Mouse (Mus musculus): ENCODE measurements around the gene BC030867.

Gene BC030867

GRCm38 (mm10) chr11:102294887-102295597, 46.4 kb downstream of the BC030867 start:
- no peak for TF ChIP-seq CTCF (conservative IDR thresholded peaks at IDR 0.05; ENCODE audit: low read length)
- TF ChIP-seq POU5F1 (IDR thresholded peaks at IDR 0.05; ENCODE audit: borderline replicate concordance, low read length): no peak
- no peak for TF ChIP-seq NANOG (IDR thresholded peaks at IDR 0.05; ENCODE audit: borderline replicate concordance, low read length)
- H3K9me3 ChIP-seq (ENCODE audit: low read length): no peaks in the 10 kb centered on the region

DNA sequence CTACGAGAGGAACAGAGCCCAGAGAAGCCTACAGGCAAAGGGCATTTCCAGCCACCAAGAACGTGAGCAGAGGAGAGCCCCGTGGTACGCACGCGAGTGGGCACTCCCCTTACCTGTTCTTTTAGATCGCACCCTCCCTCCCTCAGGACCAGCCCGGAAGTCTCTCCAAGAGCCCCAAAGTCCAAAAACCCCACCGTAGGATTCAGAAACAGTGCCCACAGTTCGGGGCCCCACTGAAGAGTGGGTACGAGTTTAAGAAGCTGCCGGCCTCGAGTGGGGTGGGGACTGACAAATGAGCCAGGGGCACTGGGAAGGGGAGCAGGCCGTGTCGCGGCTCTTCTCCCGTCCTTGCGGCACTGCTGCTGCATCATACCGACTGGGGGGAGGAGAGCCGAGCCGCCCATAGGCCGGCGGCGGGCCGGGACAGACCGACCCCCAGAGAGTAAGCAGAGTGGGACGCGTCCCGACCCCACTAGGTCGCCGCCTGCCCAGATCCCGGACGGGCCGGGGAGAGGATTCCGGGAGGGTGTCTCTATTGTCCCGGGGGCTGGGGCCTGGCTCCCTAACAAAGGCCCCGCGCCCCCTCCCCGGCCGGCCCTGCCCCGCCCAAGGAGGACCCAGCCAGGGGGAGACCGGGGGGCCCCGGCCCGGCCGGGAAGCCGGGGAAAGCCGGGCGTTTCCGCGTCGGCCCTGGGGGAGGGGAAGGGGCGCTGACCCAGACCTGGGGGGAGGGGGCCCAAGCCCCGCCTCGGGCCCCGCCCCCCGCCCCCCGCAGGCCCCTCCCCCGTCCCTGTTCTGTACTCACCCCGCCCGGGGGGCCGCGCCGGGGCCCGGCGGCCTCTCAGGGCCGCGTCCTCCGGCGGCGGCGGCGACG, 47.2 kb downstream of the BC030867 start:
- Histone ChIP-seq H3K4me1 (replicated peaks; ENCODE audit: low read depth, low read length) (peaks cover 69% of the 10 kb centered on the region), H3K27me3 (ENCODE audit: insufficient read depth, low read length) (no peaks in the 10 kb centered on the region), H3K4me3 (replicated peaks; ENCODE audit: low read length) (peak overlapping the region; percentile 92), H3K9me3 (ENCODE audit: low read length) (no peaks in the 10 kb centered on the region), H3K36me3 (ENCODE audit: insufficient read depth, low read length) (peaks cover 45% of the 10 kb centered on the region)
- TF ChIP-seq NANOG (IDR thresholded peaks at IDR 0.05; ENCODE audit: borderline replicate concordance, low read length) (no peak), POU5F1 (IDR thresholded peaks at IDR 0.05; ENCODE audit: borderline replicate concordance, low read length) (no peak), CTCF (conservative IDR thresholded peaks at IDR 0.05; ENCODE audit: low read length) (no peak)

More at GRCm38 (mm10) chr11:102294887-102295597, 46.4 kb downstream of the BC030867 start:
- Histone ChIP-seq H3K27me3 (ENCODE audit: insufficient read depth, low read length) (no peaks in the 10 kb centered on the region), H3K4me3 (replicated peaks; ENCODE audit: low read length) (peak overlapping the region; percentile 92), H3K4me1 (replicated peaks; ENCODE audit: low read depth, low read length) (peaks cover 77% of the 10 kb centered on the region), H3K36me3 (ENCODE audit: insufficient read depth, low read length) (peaks cover 53% of the 10 kb centered on the region)

DNA sequence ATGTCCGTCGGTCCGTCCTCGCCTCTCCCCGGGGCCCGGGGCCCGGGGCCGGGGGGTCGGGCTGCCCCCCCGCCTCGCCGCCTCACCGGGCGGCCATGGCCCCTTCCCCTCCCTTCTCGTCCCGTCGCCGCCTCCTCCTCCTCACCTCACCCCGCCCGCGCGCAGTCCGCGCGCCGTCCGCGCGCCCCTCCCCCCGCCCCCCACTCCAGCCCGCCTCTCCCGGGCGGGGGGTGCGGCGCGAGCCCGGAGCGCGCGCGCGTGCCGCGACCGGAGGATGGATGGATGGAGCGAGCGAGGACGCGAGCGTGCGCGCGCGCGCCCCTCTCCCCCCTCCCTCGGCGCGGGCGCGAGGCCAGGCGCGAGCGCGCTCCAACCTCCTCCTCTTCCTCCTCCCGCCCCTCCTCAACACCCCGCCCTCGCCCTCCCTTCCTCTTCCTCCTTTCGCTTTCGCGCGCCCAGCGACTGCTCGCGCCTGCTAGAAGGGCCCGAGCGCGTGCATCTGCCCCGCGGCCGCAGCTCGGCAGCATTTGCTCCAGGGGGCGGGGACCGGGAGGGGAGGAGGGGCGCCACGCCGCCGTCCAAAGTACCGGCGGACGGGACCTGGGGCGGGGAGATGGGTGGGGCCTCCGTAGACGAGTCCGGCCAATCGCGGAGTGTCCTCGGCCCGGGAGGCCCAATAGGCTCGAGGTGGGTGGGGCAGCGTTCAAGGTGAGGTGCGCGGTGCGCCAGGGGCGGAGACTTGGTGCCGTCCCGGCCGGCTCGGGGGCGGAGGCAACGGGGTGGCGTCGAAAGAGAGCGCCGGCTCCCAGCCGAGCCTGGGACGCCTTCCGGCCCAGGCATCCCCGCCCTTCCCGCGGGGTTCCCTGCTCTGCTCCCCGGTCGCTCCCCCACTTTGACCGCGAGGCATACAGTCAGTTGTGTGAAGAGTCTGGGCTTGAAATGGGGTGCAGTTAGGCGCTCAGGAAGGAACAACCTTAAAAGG, 48.1 kb downstream of the BC030867 start, which contains the start of gene Atxn7l3:
TSS of gene Atxn7l3 (minus strand) at position 141 of the 982 bp plus-strand sequence.
- Histone ChIP-seq H3K27me3 (ENCODE audit: insufficient read depth, low read length) (no peaks in the 10 kb centered on the region), H3K4me3 (replicated peaks; ENCODE audit: low read length) (peak within 1 kb of the TSS; percentile 92), H3K36me3 (ENCODE audit: insufficient read depth, low read length) (peaks cover 36% of the 10 kb centered on the region), H3K4me1 (replicated peaks; ENCODE audit: low read depth, low read length) (peaks cover 60% of the 10 kb centered on the region), H3K9me3 (ENCODE audit: low read length) (no peaks in the 10 kb centered on the region)
- no peak for TF ChIP-seq NANOG (IDR thresholded peaks at IDR 0.05; ENCODE audit: borderline replicate concordance, low read length)
- no peak for TF ChIP-seq POU5F1 (IDR thresholded peaks at IDR 0.05; ENCODE audit: borderline replicate concordance, low read length)
- no peak for TF ChIP-seq CTCF (conservative IDR thresholded peaks at IDR 0.05; ENCODE audit: low read length)

DNA sequence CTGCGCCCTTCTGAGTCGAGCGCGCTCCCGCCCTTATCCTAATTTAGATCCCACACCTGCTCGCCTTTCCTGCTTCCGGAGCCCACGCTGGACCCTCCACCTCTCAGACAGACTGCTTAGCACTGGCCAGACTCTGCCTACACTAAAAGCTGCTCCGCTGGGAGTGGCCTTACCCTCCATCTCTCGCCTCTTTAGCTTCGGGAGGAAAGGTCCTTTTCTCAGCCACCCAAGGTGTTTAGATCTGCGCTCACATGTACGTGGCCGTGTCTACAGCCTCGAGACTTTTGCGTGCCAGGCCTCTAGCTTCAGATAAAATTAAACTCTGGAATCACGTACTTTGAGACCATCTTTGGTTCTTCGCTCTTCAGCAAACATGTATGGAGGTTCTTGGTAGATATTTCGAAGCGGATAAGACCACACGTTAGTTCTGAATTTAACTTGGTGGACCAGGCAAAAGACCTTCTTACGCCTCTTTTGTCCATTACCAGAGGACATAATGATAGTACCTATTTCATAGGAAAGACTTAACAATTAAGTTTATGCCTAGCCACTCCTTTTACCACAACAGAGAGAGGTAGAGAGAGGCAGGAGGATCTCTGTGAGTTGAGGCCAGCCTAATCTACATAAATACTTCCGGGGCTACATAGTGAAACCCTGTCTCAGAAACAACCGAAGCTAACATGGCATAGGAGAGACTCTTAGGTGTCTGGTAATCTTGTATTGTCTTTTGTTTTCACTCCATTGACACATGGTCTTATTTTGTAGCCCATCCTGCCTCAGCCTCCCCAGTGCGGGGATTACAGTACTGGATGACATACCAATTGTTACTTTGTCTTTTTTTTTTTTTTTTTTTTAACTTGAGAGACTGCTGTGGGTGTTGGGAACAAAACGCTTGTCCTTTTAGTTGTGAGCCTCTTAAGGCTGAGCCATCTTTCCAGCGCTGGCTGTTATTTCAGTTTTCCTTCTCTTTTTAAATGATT, 49.2 kb downstream of the BC030867 start:
- Histone ChIP-seq H3K36me3 (ENCODE audit: insufficient read depth, low read length) (peaks cover 25% of the 10 kb centered on the region), H3K4me3 (replicated peaks; ENCODE audit: low read length) (peak overlapping the region; percentile 92), H3K27me3 (ENCODE audit: insufficient read depth, low read length) (no peaks in the 10 kb centered on the region), H3K9me3 (ENCODE audit: low read length) (no peaks in the 10 kb centered on the region), H3K4me1 (replicated peaks; ENCODE audit: low read depth, low read length) (peaks cover 53% of the 10 kb centered on the region)
- TF ChIP-seq NANOG (IDR thresholded peaks at IDR 0.05; ENCODE audit: borderline replicate concordance, low read length): no peak
- TF ChIP-seq POU5F1 (IDR thresholded peaks at IDR 0.05; ENCODE audit: borderline replicate concordance, low read length): no peak; the same call in 1 of the 2 replicates
- no peak for TF ChIP-seq CTCF (conservative IDR thresholded peaks at IDR 0.05; ENCODE audit: low read length)

- H3K4me1 ChIP-seq (replicated peaks; ENCODE audit: low read depth, low read length): peaks cover 47% of the 10 kb centered on the region
- no peak for TF ChIP-seq NANOG (IDR thresholded peaks at IDR 0.05; ENCODE audit: borderline replicate concordance, low read length)
- TF ChIP-seq CTCF (conservative IDR thresholded peaks at IDR 0.05; ENCODE audit: low read length): peak; percentile 98
- peaks cover 6% of the 10 kb centered on the region for H3K36me3 ChIP-seq (ENCODE audit: insufficient read depth, low read length)
- H3K27me3 ChIP-seq (ENCODE audit: insufficient read depth, low read length): no peaks in the 10 kb centered on the region
- no peak overlapping the region for H3K4me3 ChIP-seq (replicated peaks; ENCODE audit: low read length)
- H3K9me3 ChIP-seq (ENCODE audit: low read length): no peaks in the 10 kb centered on the region
These were observed 51.2 kb downstream of the BC030867 start for GRCm38 (mm10) chr11:102299839-102300238.

DNA sequence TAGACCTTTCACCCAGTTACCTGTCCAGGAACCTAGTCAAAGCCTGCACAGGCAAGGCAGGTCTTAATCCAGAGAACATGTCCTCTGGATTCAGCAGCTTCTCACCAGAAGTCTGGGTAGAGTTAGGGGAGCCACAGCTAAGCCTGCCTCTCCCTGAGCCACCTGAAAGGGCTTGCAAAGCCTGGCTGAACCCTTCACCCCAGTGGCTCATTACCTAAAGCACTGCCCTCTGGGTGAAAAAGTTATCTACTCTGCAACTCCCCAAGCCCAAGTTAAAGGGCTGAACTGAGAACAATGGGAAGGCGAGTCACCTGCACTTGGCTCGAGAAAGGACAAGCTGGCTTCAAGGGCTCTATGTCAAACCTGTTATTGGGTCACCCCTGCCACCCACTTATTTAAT, 55.5 kb downstream of the BC030867 start:
- Histone ChIP-seq H3K36me3 (ENCODE audit: insufficient read depth, low read length) (peaks cover 41% of the 10 kb centered on the region), H3K27me3 (ENCODE audit: insufficient read depth, low read length) (no peaks in the 10 kb centered on the region), H3K4me3 (replicated peaks; ENCODE audit: low read length) (no peak overlapping the region), H3K4me1 (replicated peaks; ENCODE audit: low read depth, low read length) (peaks cover 61% of the 10 kb centered on the region), H3K9me3 (ENCODE audit: low read length) (no peaks in the 10 kb centered on the region)
- TF ChIP-seq POU5F1 (IDR thresholded peaks at IDR 0.05; ENCODE audit: borderline replicate concordance, low read length) (no peak), CTCF (conservative IDR thresholded peaks at IDR 0.05; ENCODE audit: low read length) (no peak), NANOG (IDR thresholded peaks at IDR 0.05; ENCODE audit: borderline replicate concordance, low read length) (no peak)

DNA sequence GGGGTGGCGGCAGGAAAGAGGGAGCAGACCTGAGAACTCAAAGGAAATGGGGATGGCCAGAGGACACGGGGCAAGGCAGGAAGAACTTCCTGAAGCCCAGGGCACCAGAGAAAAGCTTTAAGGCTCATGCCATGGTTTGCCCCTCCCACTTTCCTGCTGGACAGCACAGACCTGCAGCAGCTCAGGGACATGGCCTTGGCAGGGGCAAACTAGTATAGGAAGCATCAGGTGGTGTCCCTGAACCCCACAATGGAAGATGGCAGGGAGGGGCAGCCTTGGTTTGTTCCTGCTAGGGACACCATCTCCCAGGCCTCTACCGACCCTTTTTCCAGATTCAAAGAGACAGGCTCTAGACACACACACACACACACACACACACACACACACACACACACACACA, 56.7 kb downstream of the BC030867 start:
- Histone ChIP-seq H3K36me3 (ENCODE audit: insufficient read depth, low read length) (peaks cover 53% of the 10 kb centered on the region), H3K4me1 (replicated peaks; ENCODE audit: low read depth, low read length) (peaks cover 67% of the 10 kb centered on the region), H3K9me3 (ENCODE audit: low read length) (no peaks in the 10 kb centered on the region), H3K4me3 (replicated peaks; ENCODE audit: low read length) (no peak overlapping the region), H3K27me3 (ENCODE audit: insufficient read depth, low read length) (no peaks in the 10 kb centered on the region)
- no peak for TF ChIP-seq NANOG (IDR thresholded peaks at IDR 0.05; ENCODE audit: borderline replicate concordance, low read length)
- TF ChIP-seq POU5F1 (IDR thresholded peaks at IDR 0.05; ENCODE audit: borderline replicate concordance, low read length): no peak
- no peak for TF ChIP-seq CTCF (conservative IDR thresholded peaks at IDR 0.05; ENCODE audit: low read length)
